Mouse (Mus musculus): ENCODE results near the gene Rims4. TPM values are rescaled to one million over a fixed set of nuclear protein-coding genes. Genes with fewer than 3 reads are reported as not detected.

Gene Rims4
- polyA plus RNA-seq, 1 experiment from 2014 or later: 0.25 TPM

GRCm38 (mm10) chr2:163889411-163889810 lies 29.1 kb downstream of the Rims4 start:
- no peak for TF ChIP-seq CTCF (IDR thresholded peaks at IDR 0.05; ENCODE audit: low read depth)
- DNase-seq: peak; percentile 76
- H3K9ac ChIP-seq: no peak overlapping the region
- no peak overlapping the region for H3K4me2 ChIP-seq
- no peaks in the 10 kb centered on the region for H3K4me1 ChIP-seq (ENCODE audit: insufficient read depth)
- no peaks in the 10 kb centered on the region for H3K9me3 ChIP-seq (ENCODE audit: low read depth, low read length)
- no peak overlapping the region for H3K4me3 ChIP-seq (ENCODE audit: low read depth, low read length)
- no peak for ATAC-seq (ENCODE audit: insufficient read depth)
- no peaks in the 10 kb centered on the region for H3K36me3 ChIP-seq (ENCODE audit: insufficient read depth)
- H3K27me3 ChIP-seq (ENCODE audit: insufficient read depth, low read length): no peaks in the 10 kb centered on the region
- WGBS: 19% methylated on average over 6 of the region's 6 CpGs
- H3K27ac ChIP-seq (ENCODE audit: low read depth): no peak overlapping the region

DNA sequence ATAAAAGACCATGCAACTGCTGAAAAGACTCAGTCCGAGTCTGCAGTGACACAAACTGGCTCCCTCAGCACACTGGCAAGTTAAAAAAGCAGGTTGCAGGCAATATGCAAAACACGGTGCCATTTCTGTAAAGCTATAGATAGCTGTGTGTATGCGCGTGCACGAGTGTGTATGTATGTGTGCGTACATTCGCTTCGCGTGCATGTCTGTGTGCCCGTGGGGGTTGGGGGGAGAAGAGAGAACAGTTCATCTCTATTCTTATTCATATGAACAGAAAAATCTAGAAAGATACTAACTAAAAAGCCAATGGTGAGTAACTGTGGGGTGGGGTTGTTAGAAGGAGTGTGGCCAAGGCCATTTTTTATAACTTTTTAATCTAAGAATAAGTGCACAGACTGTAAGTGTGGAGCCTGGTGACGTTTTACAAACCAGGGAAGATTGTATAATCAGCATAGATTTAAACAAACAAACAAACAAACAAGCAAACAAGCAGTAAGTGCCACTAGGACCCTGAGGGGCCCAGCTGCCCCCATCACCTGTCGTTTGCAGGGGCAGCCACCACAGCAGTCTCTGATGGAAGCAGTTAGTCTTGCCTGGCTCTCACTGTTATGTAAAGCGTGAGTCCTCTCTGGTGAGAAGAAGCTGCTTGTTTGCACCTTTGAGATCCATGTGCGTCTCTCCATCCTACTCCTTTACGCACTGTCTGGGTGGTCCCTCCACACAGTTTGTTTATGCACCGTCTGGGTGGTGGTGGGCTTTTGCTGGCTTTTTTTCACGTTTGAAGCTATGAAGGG lies 35.4 kb downstream of the Rims4 start:
- no peak overlapping the region for H3K27ac ChIP-seq (ENCODE audit: low read depth)
- ATAC-seq (ENCODE audit: insufficient read depth): no peak
- TF ChIP-seq CTCF (IDR thresholded peaks at IDR 0.05; ENCODE audit: low read depth): no peak
- no peaks in the 10 kb centered on the region for H3K36me3 ChIP-seq (ENCODE audit: insufficient read depth)
- 61% methylated on average over 17 of the region's 17 CpGs for WGBS
- H3K4me2 ChIP-seq: no peak overlapping the region
- DNase-seq: no peak
- no peaks in the 10 kb centered on the region for H3K4me1 ChIP-seq (ENCODE audit: insufficient read depth)
- H3K9ac ChIP-seq: no peak overlapping the region
- no peak overlapping the region for H3K4me3 ChIP-seq (ENCODE audit: low read depth, low read length)
- no peaks in the 10 kb centered on the region for H3K9me3 ChIP-seq (ENCODE audit: low read depth, low read length)
- no peaks in the 10 kb centered on the region for H3K27me3 ChIP-seq (ENCODE audit: insufficient read depth, low read length)

DNA sequence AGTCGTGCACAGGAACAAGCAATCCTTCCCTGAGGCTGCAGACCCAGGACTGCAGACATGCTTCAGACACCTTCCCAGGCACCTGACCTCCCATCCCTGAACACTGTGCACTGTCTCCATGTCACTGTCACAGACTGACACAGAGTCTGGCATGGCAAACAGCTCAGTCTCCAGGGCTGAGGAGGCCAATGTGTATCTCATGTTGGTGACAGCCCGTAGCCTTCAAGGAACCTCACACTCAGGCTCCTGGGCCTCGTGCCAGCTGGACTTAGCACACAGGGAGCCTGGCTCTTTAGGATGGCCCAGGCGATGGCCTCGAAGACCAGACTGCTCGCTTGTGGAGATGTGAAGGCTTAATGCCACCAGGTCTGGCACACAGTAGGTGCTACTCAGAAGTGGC lies 37.6 kb downstream of the Rims4 start:
- WGBS: 32% methylated on average over 6 of the region's 6 CpGs

DNA sequence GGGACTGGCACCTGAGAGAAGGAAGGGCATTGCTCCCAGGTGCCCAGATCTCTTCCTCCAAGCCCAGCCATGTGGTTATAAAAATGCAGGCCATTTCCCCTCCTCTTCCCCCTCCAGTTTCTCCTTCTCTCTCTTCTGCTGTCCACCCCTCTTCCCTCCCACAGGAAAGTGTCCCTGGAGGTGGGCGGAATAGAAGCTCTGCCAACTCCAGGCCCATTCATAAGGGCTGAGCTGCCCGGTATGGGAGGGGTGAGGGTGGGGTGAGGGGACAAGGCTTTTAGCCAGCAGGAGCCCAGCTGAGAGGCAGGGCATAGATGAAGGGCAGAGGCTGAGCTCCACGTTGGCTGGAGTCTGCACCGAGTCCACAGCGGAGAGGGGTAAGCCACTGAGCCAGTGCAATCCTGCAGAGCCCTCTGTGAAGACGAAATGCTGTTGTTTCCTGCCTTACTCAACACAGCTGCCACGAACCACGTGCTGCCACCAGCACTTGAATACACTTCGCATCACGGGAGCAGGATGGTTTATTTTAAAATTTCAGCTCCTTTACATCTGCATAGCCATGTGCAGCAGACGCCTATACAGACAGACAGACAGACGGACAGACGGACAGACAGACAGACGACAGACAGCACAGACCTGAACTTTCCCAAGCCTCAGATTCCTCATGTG lies 41.5 kb downstream of the Rims4 start:
- no peaks in the 10 kb centered on the region for H3K9me3 ChIP-seq (ENCODE audit: low read depth, low read length)
- H3K27me3 ChIP-seq (ENCODE audit: insufficient read depth, low read length): no peaks in the 10 kb centered on the region
- H3K4me3 ChIP-seq (ENCODE audit: low read depth, low read length): no peak overlapping the region
- H3K4me2 ChIP-seq: no peak overlapping the region
- H3K9ac ChIP-seq: no peak overlapping the region; the same call in 1 of the 2 replicates
- ATAC-seq (ENCODE audit: insufficient read depth) (no peak), DNase-seq (no peak)
- no peaks in the 10 kb centered on the region for H3K4me1 ChIP-seq (ENCODE audit: insufficient read depth)
- no peak for TF ChIP-seq CTCF (IDR thresholded peaks at IDR 0.05; ENCODE audit: low read depth)
- 55% methylated on average over 14 of the region's 14 CpGs for WGBS
- no peaks in the 10 kb centered on the region for H3K36me3 ChIP-seq (ENCODE audit: insufficient read depth)
- no peak overlapping the region for H3K27ac ChIP-seq (ENCODE audit: low read depth)

More for the DNA sequence above, 37.6 kb downstream of the Rims4 start:
- Histone ChIP-seq H3K36me3 (ENCODE audit: insufficient read depth) (no peaks in the 10 kb centered on the region), H3K4me2 (no peak overlapping the region), H3K9me3 (ENCODE audit: low read depth, low read length) (no peaks in the 10 kb centered on the region), H3K27ac (ENCODE audit: low read depth) (no peak overlapping the region), H3K4me1 (ENCODE audit: insufficient read depth) (no peaks in the 10 kb centered on the region), H3K9ac (no peak overlapping the region), H3K4me3 (ENCODE audit: low read depth, low read length) (no peak overlapping the region), H3K27me3 (ENCODE audit: insufficient read depth, low read length) (no peaks in the 10 kb centered on the region)
- DNase-seq: peak; percentile 92
- ATAC-seq (ENCODE audit: insufficient read depth): peak; percentile 88; the same call in 1 of the 2 replicates
- no peak for TF ChIP-seq CTCF (IDR thresholded peaks at IDR 0.05; ENCODE audit: low read depth)

- Histone ChIP-seq H3K27ac (ENCODE audit: low read depth) (no peak overlapping the region), H3K4me1 (ENCODE audit: insufficient read depth) (no peaks in the 10 kb centered on the region), H3K36me3 (ENCODE audit: insufficient read depth) (no peaks in the 10 kb centered on the region), H3K9me3 (ENCODE audit: low read depth, low read length) (no peaks in the 10 kb centered on the region), H3K9ac (no peak overlapping the region), H3K4me2 (no peak overlapping the region), H3K27me3 (ENCODE audit: insufficient read depth, low read length) (no peaks in the 10 kb centered on the region), H3K4me3 (ENCODE audit: low read depth, low read length) (no peak overlapping the region)
- WGBS: 71% methylated on average over 7 of the region's 7 CpGs
- ATAC-seq (ENCODE audit: insufficient read depth): no peak
- DNase-seq: no peak
- no peak for TF ChIP-seq CTCF (IDR thresholded peaks at IDR 0.05; ENCODE audit: low read depth)
Measured at GRCm38 (mm10) chr2:163875484-163875883, 43.0 kb downstream of the Rims4 start.

GRCm38 (mm10) chr2:163874877-163875276 lies 43.6 kb downstream of the Rims4 start:
- Histone ChIP-seq H3K9ac (no peak overlapping the region), H3K4me2 (no peak overlapping the region), H3K36me3 (ENCODE audit: insufficient read depth) (no peaks in the 10 kb centered on the region), H3K4me1 (ENCODE audit: insufficient read depth) (no peaks in the 10 kb centered on the region), H3K4me3 (ENCODE audit: low read depth, low read length) (no peak overlapping the region), H3K27me3 (ENCODE audit: insufficient read depth, low read length) (no peaks in the 10 kb centered on the region), H3K27ac (ENCODE audit: low read depth) (no peak overlapping the region), H3K9me3 (ENCODE audit: low read depth, low read length) (no peaks in the 10 kb centered on the region)
- DNase-seq (no peak), ATAC-seq (ENCODE audit: insufficient read depth) (no peak)
- no peak for TF ChIP-seq CTCF (IDR thresholded peaks at IDR 0.05; ENCODE audit: low read depth)
- WGBS: 44% methylated on average over 5 of the region's 5 CpGs

DNA sequence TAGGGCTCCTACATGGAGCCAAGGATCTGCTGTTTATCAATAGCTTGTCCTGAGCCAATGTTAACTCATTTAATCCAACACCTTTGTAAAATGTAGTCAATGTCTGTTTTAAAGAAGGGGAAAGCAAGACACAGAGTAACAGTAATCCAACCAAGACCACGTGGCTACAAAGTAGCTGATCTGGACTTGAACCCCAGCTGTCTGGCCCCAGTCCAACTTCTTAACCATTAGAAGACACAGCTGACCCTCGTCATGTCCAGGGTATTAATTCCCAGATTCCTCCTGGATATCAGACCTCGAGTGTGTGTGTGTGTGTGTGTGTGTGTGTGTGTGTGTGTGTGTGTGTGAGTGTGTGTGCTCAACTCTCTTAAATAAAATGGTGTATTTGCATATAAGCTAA lies 46.6 kb downstream of the Rims4 start:
- Histone ChIP-seq H3K9ac (no peak overlapping the region), H3K4me2 (no peak overlapping the region), H3K27me3 (ENCODE audit: insufficient read depth, low read length) (no peaks in the 10 kb centered on the region), H3K4me1 (ENCODE audit: insufficient read depth) (no peaks in the 10 kb centered on the region), H3K36me3 (ENCODE audit: insufficient read depth) (no peaks in the 10 kb centered on the region), H3K9me3 (ENCODE audit: low read depth, low read length) (no peaks in the 10 kb centered on the region), H3K27ac (ENCODE audit: low read depth) (no peak overlapping the region), H3K4me3 (ENCODE audit: low read depth, low read length) (no peak overlapping the region)
- WGBS: 34% methylated on average over 3 of the region's 3 CpGs
- ATAC-seq (ENCODE audit: insufficient read depth) (no peak), DNase-seq (peak; percentile 63)
- TF ChIP-seq CTCF (IDR thresholded peaks at IDR 0.05; ENCODE audit: low read depth): no peak

Data from lung, embryonic 14.5 days (tissue).